Mouse (Mus musculus) lung, postnatal 0 days (tissue): ENCODE data around the gene 4930519G04Rik. TPM values are rescaled to one million over a fixed set of nuclear protein-coding genes. Genes with fewer than 3 reads are reported as not detected.

Experiments
- ATAC-seq: fragments of 200-750 bp; cut with Nextera tagmentation; 2 replicates; pipeline ENCODE4 v1.8.0; 2017; ENCODE audit warnings: moderate library complexity
- DNase-seq: peaks from one replicate; pipeline ENCODE4 v3.0.0-alpha.2; 2016; ENCODE audit warnings: low spot score
- H3K27ac ChIP-seq: fragments of 300-500 bp; sonication (generic); 2 replicates; pipeline ENCODE4 v1.5.1; 2014; ENCODE audit warnings: antibody characterized with exemption, mild to moderate bottlenecking, low read length, mixed read lengths
- H3K27me3 ChIP-seq: fragments of 300-500 bp; sonication (generic); replicated peaks from 2 replicates; pipeline ENCODE4 v1.6.1; 2014; ENCODE audit warnings: low read length, mixed read lengths; ENCODE audit not compliant: insufficient read depth
- H3K36me3 ChIP-seq: fragments of 300-500 bp; sonication (generic); 2 replicates; pipeline ENCODE4 v1.6.1; 2014; ENCODE audit warnings: low read length, mixed read lengths; ENCODE audit not compliant: insufficient read depth
- H3K4me1 ChIP-seq: fragments of 300-500 bp; sonication (generic); 2 replicates; pipeline ENCODE4 v1.6.1; 2014; ENCODE audit warnings: antibody characterized with exemption, low read depth, low read length, mixed read lengths; ENCODE audit not compliant: insufficient read depth
- H3K4me2 ChIP-seq: fragments of 300-500 bp; sonication (generic); replicated peaks from 2 replicates; pipeline ENCODE4 v1.6.1; 2014; ENCODE audit warnings: low read depth, mild to moderate bottlenecking, low read length, moderate library complexity, mixed read lengths
- H3K4me3 ChIP-seq: fragments of 300-500 bp; sonication (generic); 2 replicates; pipeline ENCODE4 v1.5.1; 2014; ENCODE audit warnings: low read depth, low read length
- H3K9ac ChIP-seq: fragments of 300-500 bp; sonication (generic); replicated peaks from 2 replicates; pipeline ENCODE4 v1.6.1; 2014; ENCODE audit warnings: low read depth, mild to moderate bottlenecking
- H3K9me3 ChIP-seq: fragments of 300-500 bp; sonication (generic); 2 replicates; pipeline ENCODE4 v1.6.1; 2016; ENCODE audit warnings: low read length, mixed read lengths
- CTCF ChIP-seq: IDR thresholded peaks from 2 replicates; pipeline ENCODE4 v1.5.1; 2016; ENCODE audit warnings: antibody characterized with exemption, mild to moderate bottlenecking
- EP300 ChIP-seq: IDR thresholded peaks from 2 replicates; pipeline ENCODE4 v1.6.1; 2016; ENCODE audit warnings: antibody characterized with exemption, mild to moderate bottlenecking, control low read depth
- WGBS: fragments of 180-500 bp; shearing (Covaris S2); extraction: QIAGEN DNeasy Blood & Tissue Kit; methylation state at CpG from one replicate; pipeline ENCODE4 v1.1.7; 2014; 5-methylcytosine and 5-hydroxymethylcytosine counted together
- polyA plus RNA-seq: library from polyadenylated mRNA; unstranded; fragments of >200 nt; fragmentation: Nextera tagmentation; extraction: Ambion mirVana; gene quantifications from 2 replicates; pipeline ENCODE4 v1.2.1, GENCODE M21; 2015

Gene 4930519G04Rik
- polyA plus RNA-seq, 1 experiment from 2014 or later: not detected

GRCm38 (mm10) chr5:114807468-114807867 lies 46.0 kb upstream of the 4930519G04Rik start:
- DNase-seq (no peak), ATAC-seq (no peak)
- Histone ChIP-seq H3K4me1 (peaks cover 4% of the 10 kb centered on the region; the same call in 1 of the 2 replicates), H3K4me2 (no peak overlapping the region), H3K4me3 (no peak overlapping the region), H3K27me3 (no peaks in the 10 kb centered on the region), H3K9ac (no peak overlapping the region), H3K27ac (0 out of 2 replicates have a peak overlapping the region, but pooled peaks have one; percentile 81), H3K9me3 (no peaks in the 10 kb centered on the region), H3K36me3 (peaks cover 18% of the 10 kb centered on the region)
- no peak for TF ChIP-seq EP300
- no peak for TF ChIP-seq CTCF
- WGBS: 34% methylated on average over 8 of the region's 8 CpGs

- DNase-seq: no peak
- WGBS: 68% methylated on average over 6 of the region's 6 CpGs
- Histone ChIP-seq H3K9me3 (no peaks in the 10 kb centered on the region), H3K9ac (no peak overlapping the region), H3K4me2 (no peak overlapping the region), H3K27me3 (no peaks in the 10 kb centered on the region), H3K4me3 (no peak overlapping the region), H3K36me3 (peaks cover 14% of the 10 kb centered on the region), H3K4me1 (peaks cover 4% of the 10 kb centered on the region; the same call in 1 of the 2 replicates), H3K27ac (no peak overlapping the region)
- no peak for ATAC-seq
- no peak for TF ChIP-seq CTCF
- TF ChIP-seq EP300: no peak
Observed at GRCm38 (mm10) chr5:114807893-114808292, 45.6 kb upstream of the 4930519G04Rik start.

- Histone ChIP-seq H3K4me1 (peaks cover 4% of the 10 kb centered on the region; the same call in 1 of the 2 replicates), H3K9ac (no peak overlapping the region), H3K9me3 (no peaks in the 10 kb centered on the region), H3K4me2 (no peak overlapping the region), H3K36me3 (peaks cover 10% of the 10 kb centered on the region), H3K4me3 (no peak overlapping the region), H3K27ac (no peak overlapping the region), H3K27me3 (no peaks in the 10 kb centered on the region)
- TF ChIP-seq CTCF: no peak
- no peak for TF ChIP-seq EP300
- 78% methylated on average over 8 of the region's 8 CpGs for WGBS
- DNase-seq (no peak), ATAC-seq (no peak)
Observed at GRCm38 (mm10) chr5:114808385-114808784, 45.1 kb upstream of the 4930519G04Rik start.

- Histone ChIP-seq H3K4me2 (no peak overlapping the region), H3K4me3 (no peak overlapping the region), H3K36me3 (peaks cover 2% of the 10 kb centered on the region), H3K27me3 (no peaks in the 10 kb centered on the region), H3K9ac (no peak overlapping the region), H3K4me1 (peaks cover 4% of the 10 kb centered on the region; the same call in 1 of the 2 replicates), H3K27ac (no peak overlapping the region), H3K9me3 (no peaks in the 10 kb centered on the region)
- no peak for DNase-seq
- TF ChIP-seq EP300: no peak
- TF ChIP-seq CTCF: no peak
- no peak for ATAC-seq
- 75% methylated on average over 10 of the region's 10 CpGs for WGBS
Observed at GRCm38 (mm10) chr5:114809181-114809756, 44.2 kb upstream of the 4930519G04Rik start.

GRCm38 (mm10) chr5:114809826-114810225 lies 43.6 kb upstream of the 4930519G04Rik start:
- H3K4me3 ChIP-seq: no peak overlapping the region
- H3K27ac ChIP-seq: no peak overlapping the region
- no peaks in the 10 kb centered on the region for H3K36me3 ChIP-seq
- no peaks in the 10 kb centered on the region for H3K9me3 ChIP-seq
- H3K9ac ChIP-seq: no peak overlapping the region
- DNase-seq (no peak), ATAC-seq (no peak)
- no peaks in the 10 kb centered on the region for H3K27me3 ChIP-seq
- peaks cover 4% of the 10 kb centered on the region; the same call in 1 of the 2 replicates for H3K4me1 ChIP-seq
- H3K4me2 ChIP-seq: no peak overlapping the region
- WGBS: 92% methylated on average over 5 of the region's 5 CpGs
- TF ChIP-seq CTCF (no peak), EP300 (no peak)

- H3K36me3 ChIP-seq: no peaks in the 10 kb centered on the region
- H3K4me2 ChIP-seq: peak overlapping the region; percentile 79
- H3K4me1 ChIP-seq: no peaks in the 10 kb centered on the region
- no peaks in the 10 kb centered on the region for H3K27me3 ChIP-seq
- H3K27ac ChIP-seq: peak overlapping the region; percentile 86
- TF ChIP-seq CTCF: no peak
- TF ChIP-seq EP300: no peak
- under 1% methylated on average over 44 of the region's 50 CpGs for WGBS
- peak; percentile 91 for DNase-seq
- peak; percentile 97 for ATAC-seq
- H3K9ac ChIP-seq: peak overlapping the region; percentile 71
- H3K9me3 ChIP-seq: no peaks in the 10 kb centered on the region
- H3K4me3 ChIP-seq: peak overlapping the region; percentile 84
Observed at GRCm38 (mm10) chr5:114813525-114814181, 39.8 kb upstream of the 4930519G04Rik start.
